Mouse (Mus musculus) G1E (cell line): Measurements from ENCODE around the gene Golph3l.

Source experiments
- CTCF ChIP-seq: IDR thresholded peaks from 2 replicates; pipeline ENCODE4 v1.5.1; 2012; ENCODE audit warnings: low read depth, low read length, inconsistent platforms, mixed read lengths
- GATA1 ChIP-seq: IDR thresholded peaks from 2 replicates; pipeline ENCODE4 v1.6.1; 2012; ENCODE audit warnings: borderline replicate concordance, low read length, inconsistent platforms, mixed read lengths
- TAL1 ChIP-seq: conservative IDR thresholded peaks from 2 replicates; pipeline ENCODE4 v1.6.1; 2012; ENCODE audit warnings: low read depth, low read length, inconsistent platforms, mixed read lengths

DNA sequence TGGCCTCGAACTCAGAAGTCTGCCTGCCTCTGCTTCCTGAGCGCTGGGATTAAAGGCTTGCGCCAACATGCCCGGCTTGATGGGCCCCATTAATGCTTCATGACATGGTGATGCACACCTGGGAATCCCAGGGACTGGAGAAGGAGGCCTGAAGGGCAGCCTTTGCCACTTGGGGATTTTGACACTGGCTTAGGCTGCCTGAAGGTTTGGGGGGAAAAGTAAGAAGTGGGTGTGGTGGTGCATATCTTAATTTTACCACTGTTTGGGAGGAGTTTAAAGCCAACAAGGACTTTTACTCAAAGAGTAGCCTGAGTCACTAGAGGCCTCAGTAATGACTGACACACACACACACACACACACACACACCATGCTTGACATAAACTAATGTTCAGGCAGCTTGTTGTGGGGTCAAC is 76.2 kb downstream of the Golph3l start:
- TF ChIP-seq GATA1, result no peak
- TF ChIP-seq CTCF, result no peak
- no peak for TF ChIP-seq TAL1
